Mouse (Mus musculus): ENCODE data around the gene Nck2. TPM values are rescaled to one million over a fixed set of nuclear protein-coding genes. Genes with fewer than 3 reads are reported as not detected.
"Not testable (repeated sequence)": the region's sequence is repeated elsewhere in the genome, so short reads cannot be mapped to it uniquely, and the experiment has no call there.

Nck2 gene
- polyA plus RNA-seq, 1 experiment: 2.4 TPM

DNA sequence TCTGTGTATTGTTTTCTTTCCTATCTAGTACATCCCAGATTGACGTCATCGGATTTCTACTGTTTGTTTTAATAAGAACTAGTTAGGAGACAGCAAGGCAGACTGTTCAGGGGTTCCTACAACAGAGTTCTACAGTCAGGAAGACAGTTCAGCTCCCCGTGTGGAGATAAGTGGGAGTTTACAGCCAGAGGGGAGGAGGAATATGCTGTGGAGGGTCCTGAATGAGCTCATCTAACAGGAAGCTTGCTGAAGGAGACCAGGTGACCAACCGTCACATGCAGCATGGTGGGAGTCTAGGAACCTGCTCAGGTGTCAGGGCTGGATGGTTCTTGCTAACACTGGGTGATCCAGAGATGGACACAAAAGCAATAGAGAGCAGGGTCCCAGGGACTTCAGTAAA is 87.9 kb downstream of the Nck2 start:
- Histone ChIP-seq H3K27me3 (ENCODE audit: control insufficient read depth) (no peaks in the 10 kb centered on the region), H3K4me1 (ENCODE audit: control insufficient read depth) (peaks cover 48% of the 10 kb centered on the region), H3K36me3 (ENCODE audit: control insufficient read depth) (peaks cover 12% of the 10 kb centered on the region), H3K9me3 (ENCODE audit: control insufficient read depth, low read length) (no peaks in the 10 kb centered on the region), H3K4me3 (replicated peaks) (no peak overlapping the region)
- TF ChIP-seq TAL1 (IDR thresholded peaks at IDR 0.05; ENCODE audit: low read length): no peak
- TF ChIP-seq GATA1 (IDR thresholded peaks at IDR 0.05; ENCODE audit: low read length): no peak

DNA sequence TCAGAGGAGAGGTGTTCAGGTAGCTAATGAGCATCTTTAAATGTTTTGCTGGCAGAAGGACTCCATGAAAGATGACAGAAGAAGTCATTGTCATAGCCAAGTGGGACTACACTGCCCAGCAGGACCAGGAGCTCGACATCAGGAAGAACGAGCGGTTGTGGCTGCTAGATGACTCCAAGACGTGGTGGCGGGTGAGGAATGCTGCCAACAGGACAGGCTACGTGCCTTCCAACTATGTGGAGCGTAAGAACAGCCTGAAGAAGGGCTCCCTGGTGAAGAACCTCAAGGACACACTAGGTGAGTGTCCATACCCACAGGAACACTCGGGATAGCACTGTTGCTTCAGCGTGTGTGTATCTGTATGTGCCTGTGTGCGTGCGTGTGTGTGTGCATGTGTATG is 89.1 kb downstream of the Nck2 start:
- peaks cover 12% of the 10 kb centered on the region for H3K36me3 ChIP-seq (ENCODE audit: control insufficient read depth)
- H3K4me1 ChIP-seq (ENCODE audit: control insufficient read depth): peaks cover 52% of the 10 kb centered on the region

DNA sequence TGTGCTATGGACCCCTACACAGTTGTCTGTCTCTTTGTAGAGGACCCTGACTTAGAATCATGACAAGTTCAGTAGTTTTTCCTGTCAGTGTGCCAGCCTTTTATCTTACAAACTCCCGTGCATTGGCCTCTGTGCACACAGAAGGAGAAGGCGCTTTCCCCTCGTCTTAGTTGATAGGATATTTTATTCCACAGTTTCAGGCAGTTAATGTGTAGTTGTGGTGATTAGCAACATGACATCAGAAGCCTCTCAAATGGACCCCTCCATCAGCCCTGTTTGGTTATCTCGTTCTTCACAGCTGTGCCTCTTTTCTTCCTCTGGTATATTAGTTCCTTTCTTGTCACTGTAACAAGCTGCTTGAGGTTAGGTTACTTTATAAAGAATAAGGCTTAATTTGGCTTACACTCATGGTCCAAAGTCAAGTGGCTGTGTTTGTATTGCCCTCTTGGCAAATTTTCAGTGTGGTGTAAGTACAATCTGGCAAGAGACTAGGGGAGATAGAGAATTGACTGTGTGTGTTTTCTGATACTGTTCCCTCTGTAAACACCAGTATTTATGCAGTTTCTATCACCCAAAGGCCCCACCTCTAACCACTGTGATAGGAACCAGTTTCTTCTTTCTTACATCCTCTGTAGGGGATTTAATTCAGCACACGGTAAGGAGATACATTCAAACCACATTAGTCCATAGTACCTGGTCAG is 89.8 kb downstream of the Nck2 start:
- peaks cover 56% of the 10 kb centered on the region for H3K4me1 ChIP-seq (ENCODE audit: control insufficient read depth)
- no peak overlapping the region for H3K4me3 ChIP-seq (replicated peaks)
- H3K36me3 ChIP-seq (ENCODE audit: control insufficient read depth): peaks cover 17% of the 10 kb centered on the region

More for the DNA sequence above, 89.1 kb downstream of the Nck2 start:
- not testable (repeated sequence) for H3K27me3 ChIP-seq (ENCODE audit: control insufficient read depth); H3K4me3 ChIP-seq (replicated peaks); H3K9me3 ChIP-seq (ENCODE audit: control insufficient read depth, low read length)

DNA sequence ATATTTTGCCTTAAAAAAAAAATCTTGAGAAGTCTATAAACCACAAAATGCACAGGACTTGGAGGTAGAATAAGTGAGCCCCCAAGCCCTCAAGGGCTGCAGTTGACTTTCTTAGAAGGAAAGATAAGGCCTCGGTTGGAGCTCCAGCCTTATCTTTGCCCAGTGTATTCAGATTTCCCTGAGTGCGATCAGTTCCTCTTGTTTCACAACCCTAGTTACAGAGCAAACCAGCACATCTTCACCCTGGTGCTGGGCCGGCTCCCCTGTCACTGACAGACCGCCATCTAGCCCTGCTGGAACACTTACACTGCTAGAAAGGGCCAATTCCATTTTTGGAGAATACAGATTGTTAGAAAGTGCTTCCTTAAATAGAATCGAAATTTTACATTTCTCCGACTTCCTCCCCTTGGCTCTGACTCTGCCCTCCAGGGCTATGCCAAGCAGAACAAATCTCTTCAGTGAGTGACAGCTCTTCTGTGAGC is 91.2 kb downstream of the Nck2 start:
- TF ChIP-seq TAL1 (IDR thresholded peaks at IDR 0.05; ENCODE audit: low read length): no peak
- no peak for TF ChIP-seq GATA1 (IDR thresholded peaks at IDR 0.05; ENCODE audit: low read length)

More for the DNA sequence above, 89.8 kb downstream of the Nck2 start:
- Histone ChIP-seq H3K27me3 (ENCODE audit: control insufficient read depth) (no peaks in the 10 kb centered on the region), H3K9me3 (ENCODE audit: control insufficient read depth, low read length) (no peaks in the 10 kb centered on the region)
- TF ChIP-seq TAL1 (IDR thresholded peaks at IDR 0.05; ENCODE audit: low read length) (no peak; the same call in 2 of the 3 replicates), GATA1 (IDR thresholded peaks at IDR 0.05; ENCODE audit: low read length) (no peak)

DNA sequence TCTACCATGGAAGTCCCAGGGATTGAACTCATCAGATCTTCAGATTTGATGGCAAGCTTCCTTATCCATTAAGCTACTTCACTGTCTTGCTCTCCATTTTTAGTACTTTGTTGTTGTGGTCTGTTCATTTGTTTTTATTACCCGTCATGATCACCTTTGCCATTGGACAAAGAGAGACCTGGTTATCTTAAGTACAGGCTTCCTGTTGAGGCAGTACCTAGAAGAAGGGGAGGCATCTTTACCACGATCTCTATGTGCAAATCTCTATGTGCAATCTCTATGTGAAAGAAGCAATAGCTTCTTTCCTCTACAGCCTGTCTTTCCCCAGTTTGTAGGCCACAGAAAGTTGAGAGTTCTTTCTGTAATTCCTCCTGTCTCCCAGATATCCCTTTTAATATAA is 91.9 kb downstream of the Nck2 start:
- Histone ChIP-seq H3K9me3 (ENCODE audit: control insufficient read depth, low read length) (no peaks in the 10 kb centered on the region), H3K4me1 (ENCODE audit: control insufficient read depth) (peaks cover 70% of the 10 kb centered on the region), H3K4me3 (replicated peaks) (no peak overlapping the region), H3K27me3 (ENCODE audit: control insufficient read depth) (no peaks in the 10 kb centered on the region), H3K36me3 (ENCODE audit: control insufficient read depth) (peaks cover 17% of the 10 kb centered on the region)
- TF ChIP-seq GATA1 (IDR thresholded peaks at IDR 0.05; ENCODE audit: low read length): no peak
- no peak for TF ChIP-seq TAL1 (IDR thresholded peaks at IDR 0.05; ENCODE audit: low read length)

More for the DNA sequence above, 91.2 kb downstream of the Nck2 start:
- H3K9me3 ChIP-seq (ENCODE audit: control insufficient read depth, low read length): no peaks in the 10 kb centered on the region
- peaks cover 68% of the 10 kb centered on the region for H3K4me1 ChIP-seq (ENCODE audit: control insufficient read depth)
- peaks cover 17% of the 10 kb centered on the region for H3K36me3 ChIP-seq (ENCODE audit: control insufficient read depth)
- no peaks in the 10 kb centered on the region for H3K27me3 ChIP-seq (ENCODE audit: control insufficient read depth)
- H3K4me3 ChIP-seq (replicated peaks): no peak overlapping the region

DNA sequence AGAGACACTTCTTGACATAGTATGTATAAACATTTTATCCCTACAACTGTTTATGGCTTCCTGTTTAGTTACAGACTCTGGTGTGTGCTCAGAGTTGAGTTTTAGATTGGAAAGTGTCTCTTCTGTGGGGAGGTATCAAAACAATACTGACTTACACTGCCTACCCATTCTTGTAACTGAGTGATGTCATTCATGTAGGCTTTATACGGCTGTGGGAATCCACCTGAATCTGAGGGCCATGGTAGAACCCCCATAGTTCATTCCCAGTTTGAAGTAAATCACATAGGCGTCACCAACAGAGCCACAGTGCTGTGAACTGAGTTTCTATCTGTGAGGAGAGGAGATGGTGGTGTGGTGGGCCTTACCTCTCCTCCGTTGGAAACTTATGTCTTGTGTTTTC is 92.6 kb downstream of the Nck2 start:
- Histone ChIP-seq H3K9me3 (ENCODE audit: control insufficient read depth, low read length) (no peaks in the 10 kb centered on the region), H3K27me3 (ENCODE audit: control insufficient read depth) (no peaks in the 10 kb centered on the region), H3K4me3 (replicated peaks) (no peak overlapping the region), H3K4me1 (ENCODE audit: control insufficient read depth) (peaks cover 73% of the 10 kb centered on the region), H3K36me3 (ENCODE audit: control insufficient read depth) (peaks cover 22% of the 10 kb centered on the region)
- TF ChIP-seq TAL1 (IDR thresholded peaks at IDR 0.05; ENCODE audit: low read length) (no peak), GATA1 (IDR thresholded peaks at IDR 0.05; ENCODE audit: low read length) (no peak)

DNA sequence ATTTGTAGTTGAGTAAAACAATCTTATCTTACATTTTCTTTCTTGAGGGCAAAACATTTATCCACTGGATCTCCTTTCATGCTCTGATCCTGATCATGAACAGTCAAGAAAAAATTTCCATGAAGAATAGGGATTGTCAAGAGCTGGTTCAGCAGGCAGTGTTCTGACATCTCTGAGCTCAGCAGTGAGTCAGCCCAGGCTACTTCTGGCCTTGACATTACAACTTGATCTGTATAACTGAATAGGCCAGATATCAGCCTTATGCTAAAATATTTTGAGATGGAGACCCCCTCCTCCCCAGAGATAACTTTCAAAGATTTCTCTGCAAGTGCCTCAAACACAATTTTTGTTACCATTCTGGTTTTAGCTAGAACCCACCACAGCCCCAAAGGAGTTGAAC is 93.1 kb downstream of the Nck2 start:
- peaks cover 22% of the 10 kb centered on the region for H3K36me3 ChIP-seq (ENCODE audit: control insufficient read depth)
- peaks cover 73% of the 10 kb centered on the region for H3K4me1 ChIP-seq (ENCODE audit: control insufficient read depth)
- TF ChIP-seq GATA1 (IDR thresholded peaks at IDR 0.05; ENCODE audit: low read length): no peak
- no peak for TF ChIP-seq TAL1 (IDR thresholded peaks at IDR 0.05; ENCODE audit: low read length)
- no peak overlapping the region for H3K4me3 ChIP-seq (replicated peaks)
- H3K9me3 ChIP-seq (ENCODE audit: control insufficient read depth, low read length): no peaks in the 10 kb centered on the region
- H3K27me3 ChIP-seq (ENCODE audit: control insufficient read depth): no peaks in the 10 kb centered on the region

DNA sequence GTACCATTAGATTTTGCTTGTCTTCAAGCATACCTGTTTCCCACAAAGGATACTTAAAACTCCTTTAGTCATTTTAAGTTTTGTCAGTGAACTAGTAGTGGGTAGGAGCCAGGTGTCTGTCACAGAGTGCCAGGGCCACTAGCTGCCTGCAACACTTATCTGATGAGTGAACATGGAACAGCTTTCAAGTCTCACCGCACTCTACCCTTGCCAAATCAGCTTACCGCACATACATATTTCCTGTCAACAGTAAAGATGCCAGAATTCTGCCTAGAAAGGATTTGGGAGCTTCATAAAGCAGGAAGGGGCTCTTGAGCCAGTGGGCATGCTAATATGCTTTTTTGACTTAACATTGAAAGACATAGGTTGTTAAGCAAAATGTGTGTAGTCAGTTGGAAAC is 94.3 kb downstream of the Nck2 start:
- Histone ChIP-seq H3K27me3 (ENCODE audit: control insufficient read depth) (no peaks in the 10 kb centered on the region), H3K9me3 (ENCODE audit: control insufficient read depth, low read length) (no peaks in the 10 kb centered on the region), H3K4me1 (ENCODE audit: control insufficient read depth) (peaks cover 69% of the 10 kb centered on the region), H3K4me3 (replicated peaks) (no peak overlapping the region), H3K36me3 (ENCODE audit: control insufficient read depth) (peaks cover 24% of the 10 kb centered on the region)
- no peak for TF ChIP-seq TAL1 (IDR thresholded peaks at IDR 0.05; ENCODE audit: low read length)
- no peak for TF ChIP-seq GATA1 (IDR thresholded peaks at IDR 0.05; ENCODE audit: low read length)

DNA sequence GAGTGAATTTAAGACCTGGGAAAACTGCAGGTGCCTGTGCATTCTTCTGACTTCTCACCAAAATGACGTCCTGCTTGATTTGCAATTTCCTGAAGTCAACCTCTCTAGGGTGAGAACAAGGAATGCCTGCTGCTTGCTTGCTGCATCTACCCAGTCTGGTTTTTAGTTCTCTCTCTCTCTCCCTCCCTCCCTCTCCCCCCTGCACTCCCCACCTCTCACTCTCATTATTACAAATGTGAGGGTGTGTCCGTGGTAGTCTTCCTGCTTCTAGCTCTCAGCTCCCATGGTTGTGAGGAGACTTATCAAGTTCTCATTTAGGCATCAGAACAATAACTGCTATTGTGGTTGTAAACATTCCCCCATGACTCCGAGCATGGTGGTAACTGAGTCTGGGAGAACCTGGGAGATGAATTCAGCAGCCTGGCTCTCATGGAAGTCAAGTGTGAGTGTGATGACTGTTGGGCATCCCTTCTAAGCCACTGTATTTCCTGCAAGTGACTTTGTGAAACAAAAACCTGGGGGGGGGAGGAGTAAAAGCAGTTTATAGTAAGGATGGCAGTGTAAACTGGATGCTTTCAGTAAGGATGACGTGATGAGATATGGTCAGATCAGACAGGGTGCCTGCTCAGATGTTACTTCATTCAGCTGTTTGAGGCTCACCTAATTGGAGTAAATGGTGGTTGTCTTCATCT is 95.5 kb downstream of the Nck2 start:
- Histone ChIP-seq H3K4me3 (replicated peaks) (no peak overlapping the region), H3K4me1 (ENCODE audit: control insufficient read depth) (peaks cover 60% of the 10 kb centered on the region), H3K36me3 (ENCODE audit: control insufficient read depth) (peaks cover 22% of the 10 kb centered on the region), H3K9me3 (ENCODE audit: control insufficient read depth, low read length) (no peaks in the 10 kb centered on the region), H3K27me3 (ENCODE audit: control insufficient read depth) (no peaks in the 10 kb centered on the region)
- no peak for TF ChIP-seq GATA1 (IDR thresholded peaks at IDR 0.05; ENCODE audit: low read length)
- no peak for TF ChIP-seq TAL1 (IDR thresholded peaks at IDR 0.05; ENCODE audit: low read length)
